Mouse (Mus musculus): ENCODE data around the gene Polr2b. TPM values are rescaled to one million over a fixed set of nuclear protein-coding genes. Genes with fewer than 3 reads are reported as not detected.
A peak's percentile ranks its signal among the peaks of the same experiment; 100 is the strongest.

The Polr2b gene
- polyA plus RNA-seq, 1 experiment from 2014 or later = 70.0 TPM

DNA sequence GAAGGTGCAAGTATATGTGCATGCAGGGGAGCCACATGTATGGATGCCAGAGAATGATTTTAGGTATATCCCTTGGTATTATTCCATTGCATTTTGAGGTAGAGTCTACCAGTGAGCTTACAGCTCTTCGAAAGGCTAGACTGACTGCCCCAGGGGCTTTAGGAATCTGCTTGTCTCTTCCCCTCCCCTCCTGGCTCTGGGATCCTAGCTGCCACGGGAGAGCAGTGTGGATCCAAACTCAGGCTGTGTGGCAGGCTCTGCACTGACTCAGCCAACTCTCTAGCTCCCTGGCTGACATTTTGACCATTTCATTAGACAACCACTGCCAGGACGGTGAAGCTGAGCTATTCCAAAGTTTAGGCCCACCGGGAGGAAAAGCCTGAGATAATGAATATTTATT, 65.6 kb downstream of the Polr2b start:
- no peak for DNase-seq (ENCODE audit: low spot score)
- H3K4me3 ChIP-seq (ENCODE audit: low read depth, low read length) = no peak overlapping the region
- no peak overlapping the region for H3K9ac ChIP-seq (ENCODE audit: low read depth, low read length)
- ATAC-seq (replicated peaks; ENCODE audit: low FRiP score) = no peak
- no peaks in the 10 kb centered on the region for H3K9me3 ChIP-seq (ENCODE audit: control insufficient read depth, low read length)
- H3K4me1 ChIP-seq (replicated peaks; ENCODE audit: control insufficient read depth, insufficient read depth, low read length) = peaks cover 4% of the 10 kb centered on the region; the same call in 1 of the 2 replicates
- no peak overlapping the region for H3K4me2 ChIP-seq
- H3K36me3 ChIP-seq (ENCODE audit: control insufficient read depth, insufficient read depth, low read length) = no peaks in the 10 kb centered on the region
- no peak overlapping the region for H3K27ac ChIP-seq (ENCODE audit: low read depth, low read length)
- WGBS = 68% methylated on average over 4 of the region's 4 CpGs
- no peaks in the 10 kb centered on the region for H3K27me3 ChIP-seq (replicated peaks; ENCODE audit: control insufficient read depth, insufficient read depth, low read length)

DNA sequence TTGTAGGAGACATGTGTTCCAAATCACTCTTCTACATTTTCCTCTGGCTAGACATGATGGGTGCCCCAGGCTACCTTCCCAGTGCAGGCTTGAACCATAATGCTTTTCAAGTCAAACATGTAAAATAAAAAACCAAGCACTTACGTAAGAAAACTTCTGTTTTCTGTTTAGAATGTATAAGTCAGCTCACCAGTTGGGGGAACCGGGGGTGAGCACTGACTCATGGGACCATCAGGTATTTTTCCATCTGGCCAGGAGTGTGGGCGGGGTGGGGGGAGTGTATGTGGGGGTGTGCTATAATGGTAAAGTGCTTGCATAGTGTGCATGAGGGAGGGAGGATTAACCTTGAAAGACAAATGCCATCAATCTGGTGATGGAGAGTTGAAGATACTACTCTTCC, 68.1 kb downstream of the Polr2b start:
- Histone ChIP-seq H3K4me3 (ENCODE audit: low read depth, low read length) (no peak overlapping the region), H3K27ac (ENCODE audit: low read depth, low read length) (no peak overlapping the region), H3K9ac (ENCODE audit: low read depth, low read length) (no peak overlapping the region), H3K9me3 (ENCODE audit: control insufficient read depth, low read length) (no peaks in the 10 kb centered on the region), H3K4me1 (replicated peaks; ENCODE audit: control insufficient read depth, insufficient read depth, low read length) (no peaks in the 10 kb centered on the region), H3K4me2 (no peak overlapping the region), H3K27me3 (replicated peaks; ENCODE audit: control insufficient read depth, insufficient read depth, low read length) (no peaks in the 10 kb centered on the region), H3K36me3 (ENCODE audit: control insufficient read depth, insufficient read depth, low read length) (no peaks in the 10 kb centered on the region)
- DNase-seq (ENCODE audit: low spot score) (no peak), ATAC-seq (replicated peaks; ENCODE audit: low FRiP score) (no peak)
- WGBS = 81% methylated on average over 3 of the region's 3 CpGs

- no peak for ATAC-seq (replicated peaks; ENCODE audit: low FRiP score)
These were observed 69.6 kb downstream of the Polr2b start for GRCm38 (mm10) chr5:77379434-77380135.

DNA sequence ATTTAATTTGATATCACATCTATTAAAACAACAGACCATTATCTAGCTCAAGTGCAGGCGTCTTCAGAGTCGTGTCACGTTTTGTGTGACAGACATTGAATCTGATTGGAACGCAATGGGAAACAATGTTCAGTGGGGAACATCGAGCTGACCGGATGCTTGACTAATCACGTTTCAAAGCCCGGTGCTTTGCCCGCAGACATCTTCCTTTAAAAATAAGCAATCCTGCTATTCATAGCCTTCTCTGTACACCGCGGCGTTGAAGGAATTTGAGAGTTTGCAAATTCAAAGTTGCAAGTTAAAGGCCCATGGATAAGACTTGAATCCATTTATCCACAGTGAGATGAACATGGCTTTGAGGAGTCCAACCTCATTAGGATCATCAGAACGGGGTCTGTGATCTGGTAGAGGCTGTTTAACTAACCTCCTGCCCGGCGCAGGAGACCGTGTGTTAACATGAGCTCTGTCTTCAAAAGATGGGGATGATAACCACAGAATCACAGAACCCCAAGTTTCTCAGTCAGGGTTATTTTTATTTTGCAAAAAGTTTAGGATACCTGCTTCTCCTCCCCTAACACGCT, 70.5 kb downstream of the Polr2b start:
- no peaks in the 10 kb centered on the region; the same call in 1 of the 2 replicates for H3K4me1 ChIP-seq (replicated peaks; ENCODE audit: control insufficient read depth, insufficient read depth, low read length)
- H3K36me3 ChIP-seq (ENCODE audit: control insufficient read depth, insufficient read depth, low read length) = no peaks in the 10 kb centered on the region
- H3K27me3 ChIP-seq (replicated peaks; ENCODE audit: control insufficient read depth, insufficient read depth, low read length) = no peaks in the 10 kb centered on the region
- no peak overlapping the region for H3K4me3 ChIP-seq (ENCODE audit: low read depth, low read length)
- DNase-seq (ENCODE audit: low spot score) (no peak), ATAC-seq (replicated peaks; ENCODE audit: low FRiP score) (no peak)
- no peaks in the 10 kb centered on the region for H3K9me3 ChIP-seq (ENCODE audit: control insufficient read depth, low read length)
- WGBS = 82% methylated on average over 17 of the region's 17 CpGs
- H3K9ac ChIP-seq (ENCODE audit: low read depth, low read length) = no peak overlapping the region
- no peak overlapping the region for H3K4me2 ChIP-seq
- H3K27ac ChIP-seq (ENCODE audit: low read depth, low read length) = no peak overlapping the region

More at GRCm38 (mm10) chr5:77379434-77380135, 69.6 kb downstream of the Polr2b start:
- Histone ChIP-seq H3K27me3 (replicated peaks; ENCODE audit: control insufficient read depth, insufficient read depth, low read length) (no peaks in the 10 kb centered on the region), H3K4me1 (replicated peaks; ENCODE audit: control insufficient read depth, insufficient read depth, low read length) (no peaks in the 10 kb centered on the region; the same call in 1 of the 2 replicates), H3K4me2 (no peak overlapping the region), H3K9me3 (ENCODE audit: control insufficient read depth, low read length) (no peaks in the 10 kb centered on the region), H3K27ac (ENCODE audit: low read depth, low read length) (no peak overlapping the region), H3K9ac (ENCODE audit: low read depth, low read length) (no peak overlapping the region), H3K4me3 (ENCODE audit: low read depth, low read length) (no peak overlapping the region), H3K36me3 (ENCODE audit: control insufficient read depth, insufficient read depth, low read length) (no peaks in the 10 kb centered on the region)
- WGBS = 81% methylated on average over 14 of the region's 14 CpGs
- no peak for DNase-seq (ENCODE audit: low spot score)

DNA sequence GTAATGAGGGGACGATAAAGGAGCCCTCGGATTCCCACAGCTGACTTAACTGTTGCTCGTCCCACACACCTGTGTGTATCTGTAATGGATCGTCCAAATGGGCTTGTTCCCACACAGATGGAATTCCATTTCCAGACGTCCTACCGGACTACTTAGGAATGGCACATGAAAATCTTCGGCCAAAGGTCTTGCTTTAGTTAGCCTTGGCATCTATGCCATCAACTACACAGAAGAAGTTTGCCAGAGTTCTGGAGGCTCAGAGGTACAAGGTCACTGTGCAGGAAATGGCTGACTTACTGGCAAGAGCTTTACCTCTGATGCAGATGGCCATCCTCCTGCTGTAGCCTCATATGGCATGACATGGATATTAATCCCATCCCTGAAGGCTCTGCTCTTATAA, 71.3 kb downstream of the Polr2b start:
- 85% methylated on average over 7 of the region's 7 CpGs for WGBS
- ATAC-seq (replicated peaks; ENCODE audit: low FRiP score) = no peak

GRCm38 (mm10) chr5:77381686-77382085, 71.7 kb downstream of the Polr2b start:
- Histone ChIP-seq H3K9ac (ENCODE audit: low read depth, low read length) (no peak overlapping the region), H3K4me1 (replicated peaks; ENCODE audit: control insufficient read depth, insufficient read depth, low read length) (peaks cover 2% of the 10 kb centered on the region; the same call in 1 of the 2 replicates), H3K27me3 (replicated peaks; ENCODE audit: control insufficient read depth, insufficient read depth, low read length) (no peaks in the 10 kb centered on the region), H3K4me3 (ENCODE audit: low read depth, low read length) (no peak overlapping the region), H3K4me2 (no peak overlapping the region), H3K9me3 (ENCODE audit: control insufficient read depth, low read length) (no peaks in the 10 kb centered on the region), H3K36me3 (ENCODE audit: control insufficient read depth, insufficient read depth, low read length) (no peaks in the 10 kb centered on the region), H3K27ac (ENCODE audit: low read depth, low read length) (no peak overlapping the region)
- no peak for ATAC-seq (replicated peaks; ENCODE audit: low FRiP score)
- no peak for DNase-seq (ENCODE audit: low spot score)
- WGBS = 85% methylated on average over 5 of the region's 5 CpGs

More for the DNA sequence above, 71.3 kb downstream of the Polr2b start:
- DNase-seq (ENCODE audit: low spot score) = no peak
- Histone ChIP-seq H3K4me1 (replicated peaks; ENCODE audit: control insufficient read depth, insufficient read depth, low read length) (no peaks in the 10 kb centered on the region; the same call in 1 of the 2 replicates), H3K27ac (ENCODE audit: low read depth, low read length) (no peak overlapping the region), H3K9me3 (ENCODE audit: control insufficient read depth, low read length) (no peaks in the 10 kb centered on the region), H3K9ac (ENCODE audit: low read depth, low read length) (no peak overlapping the region), H3K27me3 (replicated peaks; ENCODE audit: control insufficient read depth, insufficient read depth, low read length) (no peaks in the 10 kb centered on the region), H3K4me3 (ENCODE audit: low read depth, low read length) (no peak overlapping the region), H3K36me3 (ENCODE audit: control insufficient read depth, insufficient read depth, low read length) (no peaks in the 10 kb centered on the region), H3K4me2 (no peak overlapping the region)

GRCm38 (mm10) chr5:77383799-77384554, 74.0 kb downstream of the Polr2b start:
- H3K4me3 ChIP-seq (ENCODE audit: low read depth, low read length) = no peak overlapping the region

DNA sequence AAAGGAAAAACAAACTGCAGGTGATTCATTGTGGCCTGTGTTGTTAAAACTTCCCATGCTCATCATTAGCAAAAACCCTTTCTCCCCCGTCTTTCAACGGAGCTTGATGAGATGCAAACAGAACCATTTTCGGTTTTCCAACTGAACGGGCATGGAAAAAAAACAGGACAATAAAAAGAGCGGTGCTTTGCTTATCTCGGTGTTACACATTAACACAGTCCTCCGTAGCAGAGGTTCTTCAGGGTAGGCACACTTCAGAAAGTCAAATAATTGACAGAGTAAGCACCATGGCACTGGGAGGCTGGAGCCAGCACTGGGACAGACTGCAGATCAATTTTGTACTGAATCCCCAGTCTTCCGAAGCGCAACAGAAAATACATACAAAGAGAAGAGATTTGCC, 74.8 kb downstream of the Polr2b start:
- Histone ChIP-seq H3K27ac (ENCODE audit: low read depth, low read length) (no peak overlapping the region), H3K4me1 (replicated peaks; ENCODE audit: control insufficient read depth, insufficient read depth, low read length) (peaks cover 2% of the 10 kb centered on the region; the same call in 1 of the 2 replicates)
- 61% methylated on average over 9 of the region's 9 CpGs for WGBS

More at GRCm38 (mm10) chr5:77383799-77384554, 74.0 kb downstream of the Polr2b start:
- no peak overlapping the region for H3K9ac ChIP-seq (ENCODE audit: low read depth, low read length)
- no peaks in the 10 kb centered on the region for H3K36me3 ChIP-seq (ENCODE audit: control insufficient read depth, insufficient read depth, low read length)
- no peak overlapping the region for H3K4me2 ChIP-seq
- no peaks in the 10 kb centered on the region for H3K9me3 ChIP-seq (ENCODE audit: control insufficient read depth, low read length)
- H3K27ac ChIP-seq (ENCODE audit: low read depth, low read length) = no peak overlapping the region
- ATAC-seq (replicated peaks; ENCODE audit: low FRiP score) = no peak
- H3K4me1 ChIP-seq (replicated peaks; ENCODE audit: control insufficient read depth, insufficient read depth, low read length) = peaks cover 2% of the 10 kb centered on the region; the same call in 1 of the 2 replicates
- H3K27me3 ChIP-seq (replicated peaks; ENCODE audit: control insufficient read depth, insufficient read depth, low read length) = no peaks in the 10 kb centered on the region
- WGBS = 67% methylated on average over 5 of the region's 5 CpGs
- no peak for DNase-seq (ENCODE audit: low spot score)

More for the DNA sequence above, 74.8 kb downstream of the Polr2b start:
- no peaks in the 10 kb centered on the region for H3K9me3 ChIP-seq (ENCODE audit: control insufficient read depth, low read length)
- no peak overlapping the region for H3K9ac ChIP-seq (ENCODE audit: low read depth, low read length)
- 0 out of 2 replicates have a peak overlapping the region, but pooled peaks have one; percentile 18 for H3K4me2 ChIP-seq
- H3K4me3 ChIP-seq (ENCODE audit: low read depth, low read length) = no peak overlapping the region
- DNase-seq (ENCODE audit: low spot score) (no peak), ATAC-seq (replicated peaks; ENCODE audit: low FRiP score) (no peak)
- H3K36me3 ChIP-seq (ENCODE audit: control insufficient read depth, insufficient read depth, low read length) = no peaks in the 10 kb centered on the region
- H3K27me3 ChIP-seq (replicated peaks; ENCODE audit: control insufficient read depth, insufficient read depth, low read length) = no peaks in the 10 kb centered on the region
